Mouse (Mus musculus) hindbrain, embryonic 12.5 days (tissue): ENCODE results near the gene Ret. TPM values are rescaled to one million over a fixed set of nuclear protein-coding genes. Genes with fewer than 3 reads are reported as not detected.
A peak's percentile ranks its signal among the peaks of the same experiment; 100 is the strongest.

Experiments
- ATAC-seq: fragments of 200-750 bp; cut with Nextera tagmentation; 2 replicates; pipeline ENCODE4 v1.8.0; 2017; ENCODE audit warnings: moderate TSS enrichment; ENCODE audit not compliant: low FRiP score
- H3K27ac ChIP-seq: fragments of 300-500 bp; sonication (generic); 2 replicates; pipeline ENCODE4 v1.5.1; 2016; ENCODE audit warnings: mild to moderate bottlenecking
- H3K27me3 ChIP-seq: fragments of 300-500 bp; sonication (generic); 2 replicates; pipeline ENCODE4 v1.6.1; 2016; ENCODE audit warnings: mild to moderate bottlenecking
- H3K36me3 ChIP-seq: fragments of 300-500 bp; sonication (generic); 2 replicates; pipeline ENCODE4 v1.6.1; 2016; ENCODE audit warnings: mild to moderate bottlenecking
- H3K4me1 ChIP-seq: fragments of 300-500 bp; sonication (generic); 2 replicates; pipeline ENCODE4 v1.6.1; 2016
- H3K4me2 ChIP-seq: fragments of 300-500 bp; sonication (generic); replicated peaks from 2 replicates; pipeline ENCODE4 v1.6.1; 2016; ENCODE audit warnings: mild to moderate bottlenecking
- H3K4me3 ChIP-seq: fragments of 300-500 bp; sonication (generic); 2 replicates; pipeline ENCODE4 v1.5.1; 2016; ENCODE audit warnings: mild to moderate bottlenecking
- H3K9ac ChIP-seq: fragments of 300-500 bp; sonication (generic); 2 replicates; pipeline ENCODE4 v1.6.1; 2016; ENCODE audit warnings: mild to moderate bottlenecking, moderate library complexity
- H3K9me3 ChIP-seq: fragments of 300-500 bp; sonication (generic); replicated peaks from 2 replicates; pipeline ENCODE4 v1.6.1; 2016; ENCODE audit warnings: mild to moderate bottlenecking
- WGBS: fragments of 180-500 bp; shearing (Covaris S2); methylation state at CpG from one replicate; pipeline ENCODE4 v1.1.7; 2016; 5-methylcytosine and 5-hydroxymethylcytosine counted together
- polyA plus RNA-seq: library from polyadenylated mRNA; unstranded; fragments of >200 nt; fragmentation: Nextera tagmentation; extraction: Ambion mirVana; gene quantifications from 2 replicates; pipeline ENCODE4 v1.2.1, GENCODE M21; 2016

Gene Ret
- polyA plus RNA-seq = 6.5 and 6.6 TPM in 2 replicates

GRCm38 (mm10) chr6:118197440-118197975, at the start of gene Ret:
TSS of gene Ret (minus strand) at chr6:118197718.
- peaks cover 80% of the 10 kb centered on the region for H3K27me3 ChIP-seq
- ATAC-seq = peak; percentile 17; the same call in 1 of the 2 replicates
- H3K9me3 ChIP-seq = no peaks in the 10 kb centered on the region
- under 1% methylated on average over 26 of the region's 26 CpGs for WGBS
- H3K4me2 ChIP-seq = peak within 1 kb of the TSS; percentile 93
- H3K4me3 ChIP-seq = peak within 1 kb of the TSS; percentile 61
- peak within 1 kb of the TSS; percentile 66 for H3K9ac ChIP-seq
- no peak within 1 kb of the TSS for H3K27ac ChIP-seq
- no peaks in the 10 kb centered on the region for H3K36me3 ChIP-seq
- peaks cover 4% of the 10 kb centered on the region for H3K4me1 ChIP-seq

- H3K36me3 ChIP-seq = no peaks in the 10 kb centered on the region
- H3K4me1 ChIP-seq = no peaks in the 10 kb centered on the region
- no peak overlapping the region for H3K9ac ChIP-seq
- H3K27me3 ChIP-seq = no peaks in the 10 kb centered on the region; the same call in 1 of the 2 replicates
- no peaks in the 10 kb centered on the region for H3K9me3 ChIP-seq
- no peak overlapping the region for H3K4me3 ChIP-seq
- 86% methylated on average over 6 of the region's 6 CpGs for WGBS
- ATAC-seq = no peak
- H3K4me2 ChIP-seq = no peak overlapping the region
- no peak overlapping the region for H3K27ac ChIP-seq
These were observed 49.6 kb upstream of the Ret start for GRCm38 (mm10) chr6:118247161-118247560.

GRCm38 (mm10) chr6:118244106-118244505, 46.6 kb upstream of the Ret start:
- 84% methylated on average over 7 of the region's 7 CpGs for WGBS
- no peak overlapping the region for H3K4me2 ChIP-seq
- no peak for ATAC-seq

GRCm38 (mm10) chr6:118242941-118243340, 45.4 kb upstream of the Ret start:
- ATAC-seq = no peak
- H3K4me1 ChIP-seq = no peaks in the 10 kb centered on the region
- H3K4me3 ChIP-seq = no peak overlapping the region
- H3K27ac ChIP-seq = no peak overlapping the region
- no peaks in the 10 kb centered on the region for H3K9me3 ChIP-seq
- no peaks in the 10 kb centered on the region for H3K27me3 ChIP-seq
- no peak overlapping the region for H3K4me2 ChIP-seq
- no peaks in the 10 kb centered on the region for H3K36me3 ChIP-seq
- no peak overlapping the region for H3K9ac ChIP-seq
- WGBS = 85% methylated on average over 5 of the region's 5 CpGs

More at GRCm38 (mm10) chr6:118244106-118244505, 46.6 kb upstream of the Ret start:
- H3K9me3 ChIP-seq = no peaks in the 10 kb centered on the region
- H3K27ac ChIP-seq = no peak overlapping the region
- H3K9ac ChIP-seq = no peak overlapping the region
- H3K27me3 ChIP-seq = no peaks in the 10 kb centered on the region
- no peaks in the 10 kb centered on the region for H3K36me3 ChIP-seq
- no peaks in the 10 kb centered on the region for H3K4me1 ChIP-seq
- H3K4me3 ChIP-seq = no peak overlapping the region

GRCm38 (mm10) chr6:118226072-118226471, 28.6 kb upstream of the Ret start:
- no peaks in the 10 kb centered on the region for H3K4me1 ChIP-seq
- 0 out of 2 replicates have a peak, but pooled peaks cover 3% of the 10 kb centered on the region for H3K27me3 ChIP-seq
- H3K9me3 ChIP-seq = no peaks in the 10 kb centered on the region
- no peak overlapping the region for H3K4me2 ChIP-seq
- no peak overlapping the region for H3K4me3 ChIP-seq
- no peak overlapping the region for H3K27ac ChIP-seq
- 27% methylated on average over 3 of the region's 3 CpGs for WGBS
- H3K9ac ChIP-seq = no peak overlapping the region
- ATAC-seq = no peak
- no peaks in the 10 kb centered on the region for H3K36me3 ChIP-seq

- Histone ChIP-seq H3K4me3 (no peak overlapping the region), H3K27me3 (0 out of 2 replicates have a peak, but pooled peaks cover 3% of the 10 kb centered on the region), H3K4me1 (no peaks in the 10 kb centered on the region), H3K9me3 (no peaks in the 10 kb centered on the region), H3K36me3 (no peaks in the 10 kb centered on the region), H3K27ac (no peak overlapping the region), H3K4me2 (no peak overlapping the region), H3K9ac (no peak overlapping the region)
- no peak for ATAC-seq
- WGBS = 85% methylated on average over 2 of the region's 2 CpGs
These were observed 25.0 kb upstream of the Ret start for GRCm38 (mm10) chr6:118222471-118222870.

- H3K4me3 ChIP-seq = no peak overlapping the region
- no peak overlapping the region for H3K9ac ChIP-seq
- no peak for ATAC-seq
- H3K27ac ChIP-seq = no peak overlapping the region
- no peaks in the 10 kb centered on the region for H3K36me3 ChIP-seq
- no peaks in the 10 kb centered on the region for H3K9me3 ChIP-seq
- no peaks in the 10 kb centered on the region for H3K4me1 ChIP-seq
- H3K27me3 ChIP-seq = no peaks in the 10 kb centered on the region
- H3K4me2 ChIP-seq = no peak overlapping the region
- WGBS = 88% methylated on average over 9 of the region's 9 CpGs
These were observed 18.2 kb upstream of the Ret start for GRCm38 (mm10) chr6:118215676-118216075.

- Histone ChIP-seq H3K27me3 (no peaks in the 10 kb centered on the region), H3K36me3 (no peaks in the 10 kb centered on the region), H3K9me3 (no peaks in the 10 kb centered on the region), H3K4me1 (peaks cover 19% of the 10 kb centered on the region), H3K4me3 (no peak overlapping the region), H3K27ac (no peak overlapping the region), H3K4me2 (no peak overlapping the region), H3K9ac (no peak overlapping the region)
- ATAC-seq = no peak
- 88% methylated on average over 8 of the region's 8 CpGs for WGBS
These were observed 10.8 kb upstream of the Ret start for GRCm38 (mm10) chr6:118208326-118208725.

GRCm38 (mm10) chr6:118206386-118206785, 8.9 kb upstream of the Ret start:
- no peak overlapping the region for H3K9ac ChIP-seq
- no peak overlapping the region for H3K27ac ChIP-seq
- H3K36me3 ChIP-seq = no peaks in the 10 kb centered on the region
- H3K27me3 ChIP-seq = no peaks in the 10 kb centered on the region
- no peak for ATAC-seq
- H3K4me2 ChIP-seq = no peak overlapping the region
- WGBS = 61% methylated on average over 6 of the region's 6 CpGs
- H3K4me3 ChIP-seq = no peak overlapping the region
- H3K4me1 ChIP-seq = peaks cover 19% of the 10 kb centered on the region
- no peaks in the 10 kb centered on the region for H3K9me3 ChIP-seq

- WGBS = 54% methylated on average over 7 of the region's 7 CpGs
- Histone ChIP-seq H3K9ac (no peak overlapping the region), H3K9me3 (no peaks in the 10 kb centered on the region)
These were observed 7.8 kb upstream of the Ret start for GRCm38 (mm10) chr6:118205176-118205890.

GRCm38 (mm10) chr6:118204112-118204511, 6.6 kb upstream of the Ret start:
- WGBS = 82% methylated on average over 1 of the region's 1 CpGs
- H3K27ac ChIP-seq = no peak overlapping the region
- no peak overlapping the region for H3K4me3 ChIP-seq
- peaks cover 19% of the 10 kb centered on the region for H3K4me1 ChIP-seq
- H3K36me3 ChIP-seq = no peaks in the 10 kb centered on the region
- H3K9ac ChIP-seq = no peak overlapping the region
- no peak overlapping the region for H3K4me2 ChIP-seq
- peak; percentile 32; the same call in 1 of the 2 replicates for ATAC-seq
- H3K9me3 ChIP-seq = no peaks in the 10 kb centered on the region
- H3K27me3 ChIP-seq = peaks cover 21% of the 10 kb centered on the region

More at GRCm38 (mm10) chr6:118205176-118205890, 7.8 kb upstream of the Ret start:
- H3K27me3 ChIP-seq = peaks cover 10% of the 10 kb centered on the region
- peaks cover 19% of the 10 kb centered on the region for H3K4me1 ChIP-seq
- H3K4me2 ChIP-seq = no peak overlapping the region
- no peak overlapping the region for H3K4me3 ChIP-seq
- H3K27ac ChIP-seq = no peak overlapping the region
- no peaks in the 10 kb centered on the region for H3K36me3 ChIP-seq
- ATAC-seq = no peak

GRCm38 (mm10) chr6:118196751-118197439, 623 bp downstream of the Ret start:
- H3K36me3 ChIP-seq = no peaks in the 10 kb centered on the region
- peak overlapping the region; percentile 93 for H3K4me2 ChIP-seq
- WGBS = under 1% methylated on average over 84 of the region's 84 CpGs
- ATAC-seq = peak; percentile 60
- peaks cover 4% of the 10 kb centered on the region for H3K4me1 ChIP-seq
- peaks cover 80% of the 10 kb centered on the region for H3K27me3 ChIP-seq
- H3K9me3 ChIP-seq = no peaks in the 10 kb centered on the region
- H3K4me3 ChIP-seq = peak overlapping the region; percentile 61
- H3K9ac ChIP-seq = peak overlapping the region; percentile 66
- no peak overlapping the region for H3K27ac ChIP-seq
